Mouse (Mus musculus): ENCODE measurements around the gene Dph5.
"Not testable (repeated sequence)": the region's sequence is repeated elsewhere in the genome, so short reads cannot be mapped to it uniquely, and the experiment has no call there.

The Dph5 gene

GRCm38 (mm10) chr3:115887427-115888309, at the start of gene Dph5:
Gene Dph5, plus strand, starts transcription at chr3:115887837.
- peak; percentile 90 to 91 for DNase-seq

- DNase-seq: no peak
Measured at GRCm38 (mm10) chr3:115844566-115844965, 43.1 kb upstream of the Dph5 start.

- no peak for DNase-seq
Measured at GRCm38 (mm10) chr3:115845032-115845618, 42.5 kb upstream of the Dph5 start.

GRCm38 (mm10) chr3:115845724-115846123, 41.9 kb upstream of the Dph5 start:
- DNase-seq: no peak

- no peak for DNase-seq
Measured at GRCm38 (mm10) chr3:115846153-115846552, 41.5 kb upstream of the Dph5 start.

- no peak for DNase-seq
Measured at GRCm38 (mm10) chr3:115848686-115849480, 38.8 kb upstream of the Dph5 start.

GRCm38 (mm10) chr3:115850946-115851345, 36.7 kb upstream of the Dph5 start:
- DNase-seq: no peak

GRCm38 (mm10) chr3:115854672-115855191, 32.9 kb upstream of the Dph5 start:
- DNase-seq: no peak

- DNase-seq: no peak
Measured at GRCm38 (mm10) chr3:115855576-115855975, 32.1 kb upstream of the Dph5 start.

- no peak for DNase-seq
Measured at GRCm38 (mm10) chr3:115856484-115857022, 31.1 kb upstream of the Dph5 start.

GRCm38 (mm10) chr3:115857436-115857835, 30.2 kb upstream of the Dph5 start:
- no peak for DNase-seq

GRCm38 (mm10) chr3:115858822-115859221, 28.8 kb upstream of the Dph5 start:
- no peak for DNase-seq

GRCm38 (mm10) chr3:115860780-115861179, 26.9 kb upstream of the Dph5 start:
- DNase-seq: not testable (repeated sequence)

- DNase-seq: no peak
Measured at GRCm38 (mm10) chr3:115863487-115863886, 24.1 kb upstream of the Dph5 start.

- no peak for DNase-seq
Measured at GRCm38 (mm10) chr3:115867150-115867549, 20.5 kb upstream of the Dph5 start.

GRCm38 (mm10) chr3:115867901-115868300, 19.7 kb upstream of the Dph5 start:
- DNase-seq: no peak

GRCm38 (mm10) chr3:115869360-115869759, 18.3 kb upstream of the Dph5 start:
- DNase-seq: no peak

GRCm38 (mm10) chr3:115875551-115875950, 12.1 kb upstream of the Dph5 start:
- DNase-seq: no peak

- no peak for DNase-seq
Measured at GRCm38 (mm10) chr3:115877133-115877532, 10.5 kb upstream of the Dph5 start.

- DNase-seq: no peak
Measured at GRCm38 (mm10) chr3:115884086-115884485, 3.6 kb upstream of the Dph5 start.

- DNase-seq: no peak
Measured at GRCm38 (mm10) chr3:115888310-115889106, 871 bp downstream of the Dph5 start.

GRCm38 (mm10) chr3:115892341-115892740, 4.7 kb downstream of the Dph5 start:
- DNase-seq: no peak
